Mouse (Mus musculus) heart, adult 8-10 months (tissue): ENCODE measurements around the gene Rtf1. TPM values are rescaled to one million over a fixed set of nuclear protein-coding genes. Genes with fewer than 3 reads are reported as not detected.

Experiments
- total RNA-seq, 4 experiments: library from RNA; stranded (reverse); gene quantifications; 2 replicates each; pipeline ENCODE4 v1.2.4; 2022

The Rtf1 gene
- total RNA-seq, 4 experiments from 2014 or later: 22.5 to 25.6 (median 24.1) TPM

Other genes with a start within 250 kb of the Rtf1 start
- 10 to 100 TPM; 11.5 to 12.9 (median 12.0) TPM for gene Ino80, start 197.4 kb upstream of the Rtf1 start, total RNA-seq
- 1 to 10 TPM in 1 of 4 experiments, under 1 TPM in 3; 0.13 to 1.4 (median 0.55) TPM for gene Exd1, start 127.4 kb upstream of the Rtf1 start, total RNA-seq
- 10 to 100 TPM; 84.3 to 96.9 (median 85.1) TPM for gene Chp1, start 127.4 kb upstream of the Rtf1 start, total RNA-seq
- 1 to 10 TPM in 1 of 4 experiments, under 1 TPM in 3; 0.28 to 1.7 (median 0.37) TPM for gene Nusap1, start 56.8 kb upstream of the Rtf1 start, total RNA-seq
- gene Oip5, start 56.6 kb upstream of the Rtf1 start, total RNA-seq: 1 to 10 TPM in 1 of 4 experiments, under 1 TPM in 3; 0.34 to 1.2 (median 0.58) TPM
- 10 to 100 TPM; 53.6 to 71.5 (median 63.6) TPM for gene Ndufaf1, start 12.2 kb upstream of the Rtf1 start, total RNA-seq
- under 1 TPM; 0.23 to 0.79 (median 0.54) TPM for gene Itpka, start 67.3 kb downstream of the Rtf1 start, total RNA-seq
- gene Ltk, start 85.4 kb downstream of the Rtf1 start, total RNA-seq: not detected
- 10 to 100 TPM; 11.9 to 13.7 (median 13.4) TPM for gene Rpap1, start 112.5 kb downstream of the Rtf1 start, total RNA-seq
- 1 to 10 TPM; 1.7 to 3.3 (median 2.2) TPM for gene Tyro3, start 122.7 kb downstream of the Rtf1 start, total RNA-seq
- 10 to 100 TPM; 33.6 to 39.0 (median 35.9) TPM for gene Mga, start 222.2 kb downstream of the Rtf1 start, total RNA-seq